Mouse (Mus musculus) lung, embryonic 16.5 days (tissue): ENCODE results near the gene Ndufs2. TPM values are rescaled to one million over a fixed set of nuclear protein-coding genes. Genes with fewer than 3 reads are reported as not detected.

ENCODE experiments used
- ATAC-seq: fragments of 200-750 bp; cut with Nextera tagmentation; 2 replicates; pipeline ENCODE4 v1.8.0; 2017; ENCODE audit warnings: low read depth, mild to moderate bottlenecking, moderate library complexity
- H3K27ac ChIP-seq: fragments of 300-500 bp; sonication (generic); 2 replicates; pipeline ENCODE4 v1.5.1; 2014; ENCODE audit warnings: mild to moderate bottlenecking, control low read depth, low read length
- H3K27me3 ChIP-seq: fragments of 300-500 bp; sonication (generic); 2 replicates; pipeline ENCODE4 v1.6.1; 2014; ENCODE audit warnings: low read depth, low read length, mixed read lengths; ENCODE audit not compliant: control insufficient read depth, insufficient read depth
- H3K36me3 ChIP-seq: fragments of 300-500 bp; sonication (generic); 2 replicates; pipeline ENCODE4 v1.6.1; 2014; ENCODE audit warnings: low read length; ENCODE audit not compliant: control insufficient read depth, insufficient read depth
- H3K4me1 ChIP-seq: fragments of 300-500 bp; sonication (generic); replicated peaks from 2 replicates; pipeline ENCODE4 v1.6.1; 2014; ENCODE audit warnings: low read length, mixed read lengths; ENCODE audit not compliant: control insufficient read depth, insufficient read depth
- H3K4me2 ChIP-seq: fragments of 300-500 bp; sonication (generic); 2 replicates; pipeline ENCODE4 v1.6.1; 2014; ENCODE audit warnings: low read depth, low read length, control low read depth
- H3K4me3 ChIP-seq: fragments of 300-500 bp; sonication (generic); 2 replicates; pipeline ENCODE4 v1.5.1; 2014; ENCODE audit warnings: mild to moderate bottlenecking, low read length, control low read depth
- H3K9ac ChIP-seq: fragments of 300-500 bp; sonication (generic); 2 replicates; pipeline ENCODE4 v1.6.1; 2014; ENCODE audit warnings: low read length, control low read depth
- H3K9me3 ChIP-seq: fragments of 300-500 bp; sonication (generic); 2 replicates; pipeline ENCODE4 v1.6.1; 2016; ENCODE audit warnings: low read length; ENCODE audit not compliant: control insufficient read depth
- WGBS: fragments of 180-500 bp; shearing (Covaris S2); extraction: QIAGEN DNeasy Blood & Tissue Kit; methylation state at CpG from one replicate; pipeline ENCODE4 v1.1.7; 2014; 5-methylcytosine and 5-hydroxymethylcytosine counted together
- polyA plus RNA-seq: library from polyadenylated mRNA; unstranded; fragments of >200 nt; fragmentation: Nextera tagmentation; extraction: Ambion mirVana; gene quantifications from 2 replicates; pipeline ENCODE4 v1.2.1, GENCODE M21; 2015

The Ndufs2 gene
- polyA plus RNA-seq, 1 experiment from 2014 or later, result 230 TPM

DNA sequence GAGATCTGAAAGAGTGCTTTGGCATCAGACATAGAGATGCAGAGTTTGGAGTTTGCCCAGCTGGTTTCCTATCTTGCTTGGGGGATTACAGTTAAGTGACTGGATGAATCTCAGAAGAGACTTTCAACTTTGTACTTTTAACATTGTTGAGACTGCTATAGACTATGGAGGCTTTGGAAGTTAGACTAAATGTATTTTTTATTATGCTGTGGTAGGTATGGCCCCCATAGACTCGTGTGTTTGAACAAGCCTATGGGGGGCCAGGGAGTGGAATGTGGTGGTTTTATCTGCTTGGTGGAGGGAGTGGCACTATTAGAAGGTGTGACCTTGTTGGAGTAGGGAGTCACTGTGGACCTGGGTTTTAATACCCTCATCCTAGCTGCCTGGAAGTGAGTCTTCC lies 51.7 kb downstream of the Ndufs2 start:
- peaks cover 9% of the 10 kb centered on the region for H3K4me1 ChIP-seq
- H3K9me3 ChIP-seq, result no peaks in the 10 kb centered on the region
- no peak for ATAC-seq
- no peak overlapping the region for H3K9ac ChIP-seq
- H3K27ac ChIP-seq, result no peak overlapping the region
- 45% methylated on average over 1 of the region's 1 CpGs for WGBS
- H3K4me2 ChIP-seq, result no peak overlapping the region
- peaks cover 26% of the 10 kb centered on the region for H3K27me3 ChIP-seq
- H3K36me3 ChIP-seq, result no peaks in the 10 kb centered on the region
- H3K4me3 ChIP-seq, result no peak overlapping the region

- WGBS, result under 1% methylated on average over 33 of the region's 33 CpGs
- H3K9me3 ChIP-seq, result no peaks in the 10 kb centered on the region
- no peaks in the 10 kb centered on the region for H3K36me3 ChIP-seq
- peak; percentile 95 for ATAC-seq
- H3K9ac ChIP-seq, result peak within 1 kb of the TSS; percentile 46
- H3K27ac ChIP-seq, result no peak within 1 kb of the TSS
- H3K4me3 ChIP-seq, result peak within 1 kb of the TSS; percentile 51
- H3K27me3 ChIP-seq, result peaks cover 53% of the 10 kb centered on the region
- peaks cover 11% of the 10 kb centered on the region for H3K4me1 ChIP-seq
- peak within 1 kb of the TSS; percentile 86 for H3K4me2 ChIP-seq
These were observed 55.2 kb downstream of the Ndufs2 start, which contains the start of gene Pcp4l1 for GRCm38 (mm10) chr1:171195887-171196397. TSS of gene Pcp4l1 (minus strand) at chr1:171196268.

- Histone ChIP-seq H3K4me1 (peaks cover 11% of the 10 kb centered on the region), H3K4me3 (peak overlapping the region; percentile 51), H3K27me3 (peaks cover 53% of the 10 kb centered on the region), H3K27ac (no peak overlapping the region), H3K9me3 (no peaks in the 10 kb centered on the region), H3K36me3 (no peaks in the 10 kb centered on the region), H3K9ac (no peak overlapping the region), H3K4me2 (peak overlapping the region; percentile 86)
- 8% methylated on average over 20 of the region's 20 CpGs for WGBS
- 0 out of 2 replicates have a peak, but pooled peaks have one; percentile 27 for ATAC-seq
These were observed 56.0 kb downstream of the Ndufs2 start for GRCm38 (mm10) chr1:171195046-171195822.

DNA sequence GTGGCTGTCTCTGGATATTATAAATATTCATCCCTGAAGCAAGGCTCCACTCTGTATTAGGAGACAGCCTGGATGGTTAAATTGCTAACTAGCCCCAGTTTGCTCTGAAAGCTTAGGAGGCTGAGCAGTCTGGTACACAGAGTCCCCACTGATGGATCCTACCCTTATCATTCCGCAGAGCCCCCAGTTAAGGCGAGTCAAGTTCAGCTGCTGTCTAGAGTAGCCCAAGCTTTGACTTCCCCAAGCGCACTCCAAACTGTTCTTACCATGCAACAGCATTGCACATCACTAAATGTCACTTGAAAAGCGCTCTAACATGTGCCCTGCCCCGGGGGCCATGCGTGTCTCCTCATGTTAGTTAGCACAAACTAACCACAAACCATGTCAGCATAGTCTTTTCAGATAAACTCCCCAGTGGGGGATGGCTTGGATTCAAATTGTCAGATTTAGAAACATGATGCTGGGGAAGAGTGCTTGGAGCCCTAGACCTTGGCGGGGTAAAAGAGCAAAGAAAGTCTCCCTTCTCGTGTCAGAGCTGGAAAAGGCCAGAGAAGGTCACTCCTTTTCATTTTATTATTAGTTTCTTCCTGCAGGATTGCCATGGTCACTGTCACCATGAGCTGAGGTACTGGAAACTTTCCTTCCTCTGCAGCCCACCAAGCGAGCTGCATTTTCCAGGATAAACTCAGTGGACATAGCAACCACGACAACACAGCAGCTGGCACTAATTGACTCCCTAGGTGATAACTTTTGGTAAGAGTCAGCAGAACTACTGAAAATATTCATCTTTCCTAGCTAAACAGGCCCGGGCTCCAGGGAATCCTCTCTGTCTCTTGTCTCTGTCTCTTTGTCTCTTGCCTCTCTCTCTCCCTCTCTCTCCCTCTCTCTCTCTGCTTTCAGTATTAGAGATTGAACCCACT lies 57.0 kb downstream of the Ndufs2 start:
- H3K27ac ChIP-seq, result no peak overlapping the region
- 34% methylated on average over 11 of the region's 11 CpGs for WGBS
- no peak for ATAC-seq
- no peak overlapping the region for H3K9ac ChIP-seq
- no peaks in the 10 kb centered on the region for H3K36me3 ChIP-seq
- H3K4me1 ChIP-seq, result peaks cover 16% of the 10 kb centered on the region
- H3K27me3 ChIP-seq, result peaks cover 53% of the 10 kb centered on the region
- H3K4me2 ChIP-seq, result no peak overlapping the region
- no peaks in the 10 kb centered on the region for H3K9me3 ChIP-seq
- no peak overlapping the region for H3K4me3 ChIP-seq

DNA sequence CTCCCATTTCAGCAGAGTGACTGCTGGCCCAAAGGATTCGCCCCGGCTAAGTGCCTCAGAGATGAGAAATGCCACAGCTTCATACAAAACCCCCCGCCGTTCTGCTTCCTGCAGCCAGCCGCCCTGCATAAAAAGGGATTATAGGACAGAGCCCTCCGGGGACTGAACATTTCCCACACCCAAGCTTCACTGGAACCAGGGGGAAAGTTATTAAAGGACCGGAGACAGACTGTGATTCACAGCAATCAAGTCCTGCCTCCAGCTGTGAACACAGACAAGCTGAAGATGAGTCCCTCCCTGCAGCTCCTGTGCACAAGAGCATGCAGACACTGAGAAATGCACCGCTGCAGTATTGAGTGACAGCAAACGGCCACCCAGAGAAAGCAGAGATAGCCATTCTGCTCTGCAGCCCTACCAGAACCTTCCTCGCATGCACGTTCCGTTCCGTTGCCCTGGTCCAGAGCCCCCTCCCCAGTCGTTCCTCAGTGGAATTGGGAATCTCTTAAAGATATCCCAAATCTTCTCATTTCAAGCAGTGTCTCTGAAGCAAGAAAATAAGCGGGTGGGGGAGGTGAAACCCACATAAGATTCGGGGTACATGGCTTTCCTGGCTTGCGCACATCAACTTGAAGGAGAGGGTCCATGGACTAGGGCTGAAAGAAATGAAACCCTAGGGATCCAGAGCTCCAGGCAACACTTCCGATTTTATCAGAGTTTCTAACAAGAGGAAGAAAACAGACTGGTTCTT lies 57.9 kb downstream of the Ndufs2 start:
- peak overlapping the region; percentile 14; the same call in 1 of the 2 replicates for H3K4me3 ChIP-seq
- peaks cover 19% of the 10 kb centered on the region for H3K4me1 ChIP-seq
- H3K36me3 ChIP-seq, result no peaks in the 10 kb centered on the region
- no peak overlapping the region for H3K27ac ChIP-seq
- ATAC-seq, result no peak
- no peak overlapping the region for H3K9ac ChIP-seq
- 8% methylated on average over 18 of the region's 18 CpGs for WGBS
- H3K27me3 ChIP-seq, result peaks cover 53% of the 10 kb centered on the region
- H3K4me2 ChIP-seq, result peak overlapping the region; percentile 37
- no peaks in the 10 kb centered on the region for H3K9me3 ChIP-seq

DNA sequence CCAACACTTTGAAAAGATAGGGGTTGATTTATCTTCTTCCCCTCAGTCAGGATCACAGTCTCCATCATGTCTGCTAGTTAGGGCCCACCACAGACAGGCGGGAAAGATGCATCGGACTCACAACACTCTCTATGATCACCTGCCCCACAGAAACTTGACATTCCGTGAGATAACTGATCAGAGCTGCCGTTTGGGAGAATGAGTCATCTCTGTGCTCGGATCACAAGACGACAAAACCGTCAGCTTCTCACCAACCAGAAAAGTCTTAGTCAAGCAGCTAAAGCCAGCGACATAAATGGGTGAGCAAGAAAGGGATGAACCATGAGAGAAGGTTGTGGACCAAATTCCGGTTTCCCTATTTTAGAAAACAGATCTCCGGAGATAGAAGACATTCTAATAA lies 58.9 kb downstream of the Ndufs2 start:
- Histone ChIP-seq H3K9me3 (no peaks in the 10 kb centered on the region), H3K4me2 (no peak overlapping the region), H3K9ac (no peak overlapping the region), H3K27me3 (peaks cover 50% of the 10 kb centered on the region), H3K27ac (no peak overlapping the region), H3K36me3 (no peaks in the 10 kb centered on the region), H3K4me3 (no peak overlapping the region), H3K4me1 (peaks cover 19% of the 10 kb centered on the region)
- no peak for ATAC-seq
- 48% methylated on average over 10 of the region's 10 CpGs for WGBS

DNA sequence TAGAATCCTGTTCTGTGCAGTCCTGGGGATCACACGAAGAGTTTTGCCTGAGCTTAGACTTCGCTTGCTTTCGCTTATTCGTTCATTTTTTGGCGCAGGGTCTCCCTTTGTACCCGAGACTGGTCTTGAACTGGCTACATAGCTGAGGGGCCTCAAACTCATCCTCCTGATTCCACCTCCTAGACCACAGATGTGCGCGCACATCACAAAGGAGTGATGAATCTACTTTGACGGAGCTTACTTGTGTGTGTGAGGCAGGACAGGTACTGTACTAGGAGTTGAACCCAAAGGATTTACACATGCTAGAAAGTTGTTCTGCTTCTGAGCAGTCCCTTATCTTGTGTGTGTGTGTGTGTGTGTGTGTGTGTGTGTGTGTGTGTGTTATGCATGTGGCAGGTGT lies 60.4 kb downstream of the Ndufs2 start:
- Histone ChIP-seq H3K4me2 (no peak overlapping the region), H3K4me1 (peaks cover 15% of the 10 kb centered on the region)
- 96% methylated on average over 9 of the region's 9 CpGs for WGBS

DNA sequence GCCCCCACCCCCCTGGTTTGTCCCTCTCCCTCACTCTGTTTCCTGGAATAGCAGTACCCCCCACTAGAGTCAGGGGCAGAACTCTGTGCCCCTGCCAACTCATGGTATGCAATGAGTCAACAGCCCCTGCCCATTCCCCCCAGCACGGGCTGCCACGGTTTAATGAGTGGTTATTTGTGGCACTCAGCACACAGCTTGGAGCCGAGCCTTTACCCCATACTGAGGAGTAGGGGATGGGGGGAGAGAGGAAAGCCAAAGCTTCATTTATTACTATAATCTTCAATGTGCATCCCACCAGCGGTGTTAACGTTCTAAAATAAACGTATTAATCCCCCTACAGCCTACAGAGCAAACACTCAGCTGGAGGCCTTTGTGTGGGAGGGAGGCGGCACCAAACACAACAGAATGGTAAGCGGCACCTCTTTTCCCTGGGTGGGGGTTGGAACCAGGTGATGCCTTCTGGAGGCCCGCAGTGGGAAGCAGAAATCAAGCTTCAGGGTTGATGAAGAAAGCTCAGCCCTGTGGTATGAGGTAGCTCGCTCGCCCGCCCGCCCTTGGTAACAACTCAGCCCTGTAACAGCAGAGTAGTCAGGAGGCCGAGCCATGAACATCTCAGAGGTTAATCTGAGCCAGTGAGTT lies 61.6 kb downstream of the Ndufs2 start:
- Histone ChIP-seq H3K27ac (0 out of 2 replicates have a peak overlapping the region, but pooled peaks have one; percentile 30), H3K27me3 (peaks cover 28% of the 10 kb centered on the region), H3K36me3 (no peaks in the 10 kb centered on the region), H3K9ac (no peak overlapping the region), H3K4me3 (no peak overlapping the region), H3K4me2 (peak overlapping the region; percentile 26; the same call in 1 of the 2 replicates), H3K9me3 (no peaks in the 10 kb centered on the region), H3K4me1 (peaks cover 10% of the 10 kb centered on the region)
- peak; percentile 59; the same call in 1 of the 2 replicates for ATAC-seq
- 35% methylated on average over 14 of the region's 14 CpGs for WGBS

More for the DNA sequence above, 60.4 kb downstream of the Ndufs2 start:
- ATAC-seq, result no peak
- Histone ChIP-seq H3K9me3 (no peaks in the 10 kb centered on the region), H3K4me3 (no peak overlapping the region), H3K36me3 (no peaks in the 10 kb centered on the region), H3K27me3 (peaks cover 39% of the 10 kb centered on the region), H3K27ac (no peak overlapping the region), H3K9ac (no peak overlapping the region)
